Mouse (Mus musculus): ENCODE measurements around the gene Zfp57. TPM values are rescaled to one million over a fixed set of nuclear protein-coding genes. Genes with fewer than 3 reads are reported as not detected.
A peak's percentile ranks its signal among the peaks of the same experiment; 100 is the strongest.

The Zfp57 gene
- total and polyA plus RNA-seq, 3 experiments: not detected

DNA sequence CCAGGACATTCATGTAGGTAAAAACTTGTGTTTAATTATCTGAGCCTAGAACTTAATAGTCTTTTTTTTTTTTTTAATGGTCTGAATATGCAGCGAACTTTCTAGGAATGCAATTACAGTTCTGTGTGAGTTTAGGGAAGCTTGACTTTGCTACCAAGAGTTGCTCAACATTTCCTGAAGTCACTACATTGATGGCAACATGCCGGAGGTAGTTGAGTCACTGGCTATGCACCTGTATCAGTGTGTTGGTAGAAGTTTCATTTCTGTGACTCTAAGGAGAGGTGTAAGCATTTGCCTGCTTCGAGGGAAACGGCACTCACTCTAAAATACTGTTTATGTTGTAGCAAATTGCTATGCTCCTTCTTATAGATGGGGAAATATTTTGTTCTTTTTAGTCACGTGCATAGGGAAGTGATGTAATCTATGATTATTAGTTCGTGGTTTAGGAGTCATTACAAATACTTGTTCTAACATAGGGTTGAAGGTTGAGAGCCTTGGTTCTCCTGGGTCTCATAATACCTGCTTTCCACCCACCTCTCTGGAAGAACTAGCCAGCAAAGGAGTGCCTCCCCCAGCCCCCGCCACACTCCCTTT is 43.8 kb downstream of the Zfp57 start:
- TF ChIP-seq POLR2AphosphoS5 (IDR thresholded peaks at IDR 0.05; ENCODE audit: borderline replicate concordance, low read depth, low read length) (no peak), RCOR1 (IDR thresholded peaks at IDR 0.05; ENCODE audit: low read depth, low read length) (no peak), CHD1 (IDR thresholded peaks at IDR 0.05; ENCODE audit: low read depth, low read length) (no peak), USF1 (IDR thresholded peaks at IDR 0.05; ENCODE audit: low read depth, low read length) (peak; percentile 65; the same call in 1 of the 2 replicates), JUND (IDR thresholded peaks at IDR 0.05; ENCODE audit: low read depth, low read length) (no peak), E2F4 (IDR thresholded peaks at IDR 0.05; ENCODE audit: borderline replicate concordance, low read depth, low read length) (no peak), MEF2A (IDR thresholded peaks at IDR 0.05; ENCODE audit: extremely low read depth, insufficient replicate concordance, low read depth, low read length, poor library complexity, severe bottlenecking) (no peak), MXI1 (IDR thresholded peaks at IDR 0.05; ENCODE audit: low read depth, low read length) (no peak), CHD2 (IDR thresholded peaks at IDR 0.05; ENCODE audit: low read length) (no peak), BHLHE40 (IDR thresholded peaks at IDR 0.05; ENCODE audit: borderline replicate concordance, low read depth, low read length) (peak; percentile 80), NELFE (IDR thresholded peaks at IDR 0.05; ENCODE audit: low read depth, low read length) (no peak), RAD21 (IDR thresholded peaks at IDR 0.05; ENCODE audit: low read depth, low read length) (no peak), TCF12 (IDR thresholded peaks at IDR 0.05; ENCODE audit: low read depth, low read length) (no peak), CTCF (IDR thresholded peaks at IDR 0.05 in 2 of 3, conservative IDR thresholded peaks at IDR 0.05 in 1 of 3; ENCODE audit: control insufficient read depth in 1 of 3, insufficient read depth in 1 of 3, low read depth in 2 of 3, low read length in 3 of 3, poor library complexity in 1 of 3, severe bottlenecking in 1 of 3) (no peak), NRF1 (IDR thresholded peaks at IDR 0.05; ENCODE audit: insufficient read depth, low read depth, low read length, poor library complexity, severe bottlenecking) (no peak), EP300 (IDR thresholded peaks at IDR 0.05; ENCODE audit: low read depth in 1 of 2, low read length in 2 of 2) (no peak), ELF1 (IDR thresholded peaks at IDR 0.05; ENCODE audit: low read depth, low read length) (no peak)
- Histone ChIP-seq H3K4me3 (ENCODE audit: control insufficient read depth in 1 of 2, insufficient read depth in 1 of 2, low read depth in 2 of 2, low read length in 2 of 2) (peak overlapping the region; percentile 44 to 98), H3K79me2 (ENCODE audit: control insufficient read depth, insufficient read depth, low read length, poor library complexity) (peaks cover 1% of the 10 kb centered on the region), H3K4me1 (ENCODE audit: control insufficient read depth in 1 of 2, insufficient read depth in 2 of 2, low read length in 2 of 2) (peaks cover 2% of the 10 kb centered on the region in 2 experiments; a peak in 1 of 4 replicates), H3K9me3 (replicated peaks; ENCODE audit: insufficient read depth, low read length) (no peaks in the 10 kb centered on the region), H3K9ac (ENCODE audit: control insufficient read depth, low read depth, low read length, poor library complexity, severe bottlenecking) (peak overlapping the region; percentile 26), H3K27ac (ENCODE audit: control insufficient read depth, low read depth, low read length) (no peak overlapping the region), H3K36me3 (ENCODE audit: control insufficient read depth in 1 of 2, insufficient read depth in 2 of 2, low read length in 2 of 2) (peaks cover 0 to 7% of the 10 kb centered on the region in 2 experiments; a peak in 2 of 4 replicates), H3K27me3 (ENCODE audit: control insufficient read depth in 1 of 2, insufficient read depth in 2 of 2, low read length in 2 of 2) (no peaks in the 10 kb centered on the region)
- DNase-seq (ENCODE audit: low read depth, low spot score): peak; percentile 25

DNA sequence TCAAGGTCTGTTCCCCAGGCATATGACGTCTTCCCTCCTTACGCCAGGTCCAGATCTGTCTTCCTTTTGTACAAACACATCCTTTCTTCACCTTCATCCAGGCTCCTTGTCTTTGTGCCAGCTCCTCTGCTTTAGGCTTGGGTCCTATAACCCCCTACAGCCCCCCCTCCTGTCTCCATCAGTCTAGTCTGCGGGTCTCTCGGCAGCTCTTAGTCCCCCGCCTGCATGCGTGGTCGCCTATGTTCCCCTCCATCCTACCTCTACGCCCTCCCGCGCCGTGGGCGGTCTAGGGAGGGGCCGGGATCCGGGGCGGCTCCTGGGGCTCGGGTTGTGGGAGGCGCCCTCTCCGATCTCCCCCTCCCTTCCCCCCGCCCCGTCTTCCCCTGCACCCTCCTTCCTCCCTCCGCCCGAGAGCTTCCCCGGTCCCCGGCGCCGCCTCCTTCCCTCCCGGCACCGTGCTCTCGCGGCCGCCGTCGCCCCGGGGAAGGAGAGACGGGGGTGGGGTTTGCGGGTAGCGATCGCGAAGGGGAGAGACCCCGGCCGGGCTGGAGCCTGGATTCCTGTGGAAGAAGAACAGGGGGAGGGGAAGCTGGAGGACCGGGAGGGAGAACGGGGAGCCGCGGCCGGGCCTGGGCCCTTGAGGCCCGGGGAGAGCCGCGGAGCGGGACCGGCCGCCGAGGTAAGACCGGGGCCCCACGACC is 44.8 kb downstream of the Zfp57 start, which contains the start of gene Gabbr1:
TSS of gene Gabbr1 (plus strand) at position 356 of the 701 bp plus-strand sequence.
- Histone ChIP-seq H3K79me2 (ENCODE audit: control insufficient read depth, insufficient read depth, low read length, poor library complexity) (peaks cover 1% of the 10 kb centered on the region), H3K9me3 (replicated peaks; ENCODE audit: insufficient read depth, low read length) (no peaks in the 10 kb centered on the region), H3K36me3 (ENCODE audit: control insufficient read depth in 1 of 2, insufficient read depth in 2 of 2, low read length in 2 of 2) (peaks cover 0 to 7% of the 10 kb centered on the region in 2 experiments; a peak in 2 of 4 replicates), H3K4me1 (ENCODE audit: control insufficient read depth in 1 of 2, insufficient read depth in 2 of 2, low read length in 2 of 2) (peaks cover 2% of the 10 kb centered on the region in 2 experiments; a peak in 1 of 4 replicates), H3K9ac (ENCODE audit: control insufficient read depth, low read depth, low read length, poor library complexity, severe bottlenecking) (peak within 1 kb of the TSS; percentile 94), H3K4me3 (ENCODE audit: control insufficient read depth in 1 of 2, insufficient read depth in 1 of 2, low read depth in 2 of 2, low read length in 2 of 2) (peak within 1 kb of the TSS; percentile 64 to 98), H3K27me3 (ENCODE audit: control insufficient read depth in 1 of 2, insufficient read depth in 2 of 2, low read length in 2 of 2) (no peaks in the 10 kb centered on the region), H3K27ac (ENCODE audit: control insufficient read depth, low read depth, low read length) (no peak within 1 kb of the TSS)
- peak; percentile 85 for DNase-seq (ENCODE audit: low read depth, low spot score)
- TF ChIP-seq ZKSCAN1 (IDR thresholded peaks at IDR 0.05; ENCODE audit: low read depth, low read length) (no peak), TCF12 (IDR thresholded peaks at IDR 0.05; ENCODE audit: low read depth, low read length) (no peak), RAD21 (IDR thresholded peaks at IDR 0.05; ENCODE audit: low read depth, low read length) (no peak), CHD1 (IDR thresholded peaks at IDR 0.05; ENCODE audit: low read depth, low read length) (no peak), HCFC1 (IDR thresholded peaks at IDR 0.05; ENCODE audit: low read depth, low read length) (peak; percentile 53; the same call in 1 of the 2 replicates), POLR2A (IDR thresholded peaks at IDR 0.05; ENCODE audit: control insufficient read depth in 1 of 2, insufficient read depth in 1 of 2, low read depth in 1 of 2, low read length in 2 of 2, poor library complexity in 1 of 2) (peak in 1 of 2 experiments; percentile 30; a peak in 2 of 4 replicates), ZC3H11A (IDR thresholded peaks at IDR 0.05; ENCODE audit: low read depth, low read length) (no peak), MXI1 (IDR thresholded peaks at IDR 0.05; ENCODE audit: low read depth, low read length) (no peak), MYC (IDR thresholded peaks at IDR 0.05; ENCODE audit: low read depth, low read length) (no peak), ELF1 (IDR thresholded peaks at IDR 0.05; ENCODE audit: low read depth, low read length) (no peak), CHD2 (IDR thresholded peaks at IDR 0.05; ENCODE audit: low read length) (no peak), GABPA (IDR thresholded peaks at IDR 0.05; ENCODE audit: low read depth, low read length) (no peak), MEF2A (IDR thresholded peaks at IDR 0.05; ENCODE audit: extremely low read depth, insufficient replicate concordance, low read depth, low read length, poor library complexity, severe bottlenecking) (no peak), ZMIZ1 (IDR thresholded peaks at IDR 0.05; ENCODE audit: low read depth, low read length) (no peak), MAZ (IDR thresholded peaks at IDR 0.05; ENCODE audit: low read depth, low read length) (peak; percentile 98), E2F4 (IDR thresholded peaks at IDR 0.05; ENCODE audit: borderline replicate concordance, low read depth, low read length) (no peak), POLR2AphosphoS5 (IDR thresholded peaks at IDR 0.05; ENCODE audit: borderline replicate concordance, low read depth, low read length) (no peak), GATA1 (IDR thresholded peaks at IDR 0.05; ENCODE audit: low read depth, low read length) (no peak), EP300 (IDR thresholded peaks at IDR 0.05; ENCODE audit: low read depth in 1 of 2, low read length in 2 of 2) (no peak), SIN3A (IDR thresholded peaks at IDR 0.05; ENCODE audit: low read length) (peak; percentile 23; the same call in 1 of the 2 replicates)

All from MEL (cell line).